Mouse (Mus musculus) brain, embryonic 14.5 days (tissue): ENCODE measurements around the gene Fam71f2. TPM values are rescaled to one million over a fixed set of nuclear protein-coding genes. Genes with fewer than 3 reads are reported as not detected.

Experiments
- DNase-seq: peaks from one replicate; pipeline ENCODE4 v3.0.0-alpha.2; 2011; ENCODE audit warnings: low read depth
- CTCF ChIP-seq: fragments of 200-500 bp; IDR thresholded peaks from 2 replicates; pipeline ENCODE4 v1.5.1; 2012; ENCODE audit warnings: inconsistent platforms, mild to moderate bottlenecking, moderate library complexity, borderline replicate concordance; ENCODE audit not compliant: insufficient read depth, insufficient read length; ENCODE audit errors: extremely low read depth
- POLR2A ChIP-seq: fragments of 200-500 bp; IDR thresholded peaks from 2 replicates; pipeline ENCODE4 v1.6.1; 2012; ENCODE audit warnings: mild to moderate bottlenecking, inconsistent platforms, borderline replicate concordance; ENCODE audit not compliant: poor library complexity, insufficient read depth, insufficient read length, severe bottlenecking; ENCODE audit errors: extremely low read depth
- polyA plus RNA-seq: library from polyadenylated mRNA; depleted of rRNA; stranded (reverse); fragments of >200 nt; gene quantifications from 2 replicates; pipeline ENCODE4 v1.2.3, GENCODE M21; 2012

Fam71f2 gene
- polyA plus RNA-seq, 1 experiment, result 1.5 TPM

GRCm38 (mm10) chr6:29247072-29247471, 32.3 kb upstream of the Fam71f2 start:
- TF ChIP-seq CTCF, result no peak
- DNase-seq, result no peak

GRCm38 (mm10) chr6:29259418-29259817, 20.0 kb upstream of the Fam71f2 start:
- TF ChIP-seq POLR2A (no peak), CTCF (no peak)
- no peak for DNase-seq

- TF ChIP-seq CTCF, result no peak
- no peak for TF ChIP-seq POLR2A
- DNase-seq, result no peak
Observed at GRCm38 (mm10) chr6:29261831-29262230, 17.6 kb upstream of the Fam71f2 start.

GRCm38 (mm10) chr6:29263650-29264455, 15.5 kb upstream of the Fam71f2 start:
- peak; percentile 72 for DNase-seq
- TF ChIP-seq POLR2A, result no peak
- TF ChIP-seq CTCF, result no peak

- no peak for DNase-seq
- TF ChIP-seq POLR2A (no peak), CTCF (no peak)
Observed at GRCm38 (mm10) chr6:29264456-29264781, 15.0 kb upstream of the Fam71f2 start.

- TF ChIP-seq CTCF (no peak), POLR2A (no peak)
- no peak for DNase-seq
Observed at GRCm38 (mm10) chr6:29266936-29267335, 12.5 kb upstream of the Fam71f2 start.

- DNase-seq, result no peak
- TF ChIP-seq CTCF, result no peak
- TF ChIP-seq POLR2A, result no peak
Observed at GRCm38 (mm10) chr6:29269006-29269668, 10.3 kb upstream of the Fam71f2 start.

GRCm38 (mm10) chr6:29270961-29271360, 8.4 kb upstream of the Fam71f2 start:
- TF ChIP-seq CTCF, result no peak
- TF ChIP-seq POLR2A, result no peak
- DNase-seq, result peak; percentile 8

GRCm38 (mm10) chr6:29272312-29273072, 6.9 kb upstream of the Fam71f2 start, which contains the start of gene Hilpda:
TSS of gene Hilpda (plus strand) at chr6:29272488.
- DNase-seq, result peak; percentile 97
- peak; percentile 49; the same call in 1 of the 2 replicates for TF ChIP-seq POLR2A
- TF ChIP-seq CTCF, result no peak

GRCm38 (mm10) chr6:29276746-29277145, 2.6 kb upstream of the Fam71f2 start:
- DNase-seq, result no peak
- no peak for TF ChIP-seq POLR2A
- TF ChIP-seq CTCF, result no peak

GRCm38 (mm10) chr6:29278513-29279267, 703 bp upstream of the Fam71f2 start:
- TF ChIP-seq POLR2A (no peak), CTCF (peak; percentile 65; the same call in 1 of the 2 replicates)
- peak; percentile 82 for DNase-seq

- no peak for DNase-seq
- TF ChIP-seq CTCF (no peak), POLR2A (no peak)
Observed at GRCm38 (mm10) chr6:29280671-29281070, 1.3 kb downstream of the Fam71f2 start.
